ENCODE assay signal across 17 mouse cellular contexts in the genomic region with DNA sequence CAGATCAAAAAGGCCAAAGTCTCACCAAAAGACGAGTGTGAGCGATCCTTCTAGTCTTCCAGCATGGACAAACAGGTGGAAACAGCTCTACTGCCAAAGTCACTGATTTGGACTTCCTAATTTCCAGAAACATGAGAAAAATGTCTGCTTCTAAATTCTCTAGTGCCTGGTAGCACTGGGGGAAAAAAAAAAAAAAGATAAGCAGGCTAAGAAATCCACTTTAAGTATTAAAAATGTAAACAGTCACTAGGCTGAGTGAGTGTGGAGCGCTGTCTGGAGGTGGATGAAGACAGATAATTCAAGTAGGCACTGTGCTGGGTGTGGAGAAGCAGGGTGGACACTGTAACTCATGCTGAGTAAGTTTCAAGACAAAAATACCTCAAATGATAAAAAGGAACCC.
A peak's percentile ranks its signal among the peaks of the same experiment; 100 is the strongest.
DNase-seq lines count a peak whose midpoint lies in the region; ATAC-seq lines count a peak whose summit lies in the region.
"Had no signal": no experiment of that assay in that cellular context is flagged by ENCODE, and none has a peak within 500 bp of the region (broad histone marks: within the 10 kb centered on the region; RNA-seq: fewer than 3 reads in every experiment).

No protein-coding gene starts in this region.

- H3K9ac ChIP-seq in hindbrain, embryonic 13.5 days: no peak overlapping the region
- no peak overlapping the region for H3K9ac ChIP-seq in hindbrain, embryonic 14.5 days
- 0 out of 2 replicates have a peak overlapping the region, but pooled peaks have one; percentile 4 for H3K9ac ChIP-seq in neural tube, embryonic 13.5 days
- H3K9ac ChIP-seq: heart, embryonic 12.5 days; intestine, embryonic 15.5 days had no signal

- peaks cover 66% of the 10 kb centered on the region for H3K4me1 ChIP-seq in hindbrain, embryonic 13.5 days (replicated peaks)
- peaks cover 50% of the 10 kb centered on the region for H3K4me1 ChIP-seq in hindbrain, embryonic 14.5 days (replicated peaks; ENCODE audit: control insufficient read depth, insufficient read depth, low read length)
- H3K4me1 ChIP-seq in neural tube, embryonic 13.5 days (replicated peaks): peaks cover 70% of the 10 kb centered on the region

- H3K9me3 ChIP-seq in hindbrain, embryonic 13.5 days: no peaks in the 10 kb centered on the region
- no peaks in the 10 kb centered on the region for H3K9me3 ChIP-seq in hindbrain, embryonic 14.5 days (ENCODE audit: control insufficient read depth, low read length)
- no peaks in the 10 kb centered on the region for H3K9me3 ChIP-seq in neural tube, embryonic 13.5 days
- H3K9me3 ChIP-seq: embryonic facial prominence, embryonic 10.5 days; forebrain, embryonic 10.5 days; G1E; heart, embryonic 12.5 days; hindbrain, embryonic 10.5 days; intestine, embryonic 15.5 days had no signal

- ATAC-seq in hindbrain, embryonic 13.5 days (ENCODE audit: low FRiP score): no peak
- ATAC-seq in hindbrain, embryonic 14.5 days (ENCODE audit: low FRiP score): no peak
- ATAC-seq in neural tube, embryonic 13.5 days (ENCODE audit: low read depth): no peak
- ATAC-seq in megakaryocyte-erythroid progenitor cell, adult 5-6 weeks (replicated peaks; ENCODE audit: low FRiP score, low TSS enrichment, poor library complexity, severe bottlenecking): peak; percentile 50; the same call in 1 of the 2 replicates
- ATAC-seq: forebrain, embryonic 14.5 days; intestine, embryonic 15.5 days had no signal

- DNase-seq in hindbrain, embryonic 14.5 days (ENCODE audit: low spot score): no peak
- no peak for DNase-seq in neural tube, embryonic 10.5 days (ENCODE audit: extremely low spot score, low spot score)
- DNase-seq in urinary bladder, postnatal 25 days (ENCODE audit: low spot score): no peak
- DNase-seq: adrenal gland, postnatal 14 days; cerebellum, postnatal 10 days; gastrocnemius, postnatal 25 days had no signal

- H3K27me3 ChIP-seq in hindbrain, embryonic 13.5 days: no peaks in the 10 kb centered on the region
- H3K27me3 ChIP-seq in hindbrain, embryonic 14.5 days (ENCODE audit: control insufficient read depth, insufficient read depth, low read length): no peaks in the 10 kb centered on the region
- H3K27me3 ChIP-seq in neural tube, embryonic 13.5 days: no peaks in the 10 kb centered on the region
- H3K27me3 ChIP-seq: heart, embryonic 12.5 days; intestine, embryonic 15.5 days had no signal

- no peak overlapping the region for H3K4me3 ChIP-seq in hindbrain, embryonic 13.5 days
- no peak overlapping the region for H3K4me3 ChIP-seq in hindbrain, embryonic 14.5 days (replicated peaks; ENCODE audit: low read length)
- H3K4me3 ChIP-seq in neural tube, embryonic 13.5 days: no peak overlapping the region
- H3K4me3 ChIP-seq: embryonic facial prominence, embryonic 10.5 days; erythroblast, embryonic 14.5 days; forebrain, embryonic 10.5 days; heart, embryonic 12.5 days; hindbrain, embryonic 10.5 days; intestine, embryonic 15.5 days had no signal

- no peak overlapping the region for H3K4me2 ChIP-seq in hindbrain, embryonic 13.5 days
- no peak overlapping the region for H3K4me2 ChIP-seq in hindbrain, embryonic 14.5 days (replicated peaks)
- H3K4me2 ChIP-seq in neural tube, embryonic 13.5 days: no peak overlapping the region
- H3K4me2 ChIP-seq: heart, embryonic 12.5 days; intestine, embryonic 15.5 days had no signal

- 91% methylated on average over 3 of the region's 3 CpGs for WGBS in hindbrain, embryonic 13.5 days
- 89% methylated on average over 3 of the region's 3 CpGs for WGBS in hindbrain, embryonic 14.5 days
- 90% methylated on average over 3 of the region's 3 CpGs for WGBS in neural tube, embryonic 13.5 days

- H3K36me3 ChIP-seq in hindbrain, embryonic 13.5 days: no peaks in the 10 kb centered on the region
- H3K36me3 ChIP-seq in hindbrain, embryonic 14.5 days (replicated peaks; ENCODE audit: control insufficient read depth, insufficient read depth): no peaks in the 10 kb centered on the region
- H3K36me3 ChIP-seq in neural tube, embryonic 13.5 days: no peaks in the 10 kb centered on the region
- H3K36me3 ChIP-seq: heart, embryonic 12.5 days; intestine, embryonic 15.5 days had no signal

- H3K27ac ChIP-seq in hindbrain, embryonic 13.5 days: peak overlapping the region; percentile 78; the same call in 1 of the 2 replicates
- no peak overlapping the region for H3K27ac ChIP-seq in hindbrain, embryonic 14.5 days
- H3K27ac ChIP-seq in neural tube, embryonic 13.5 days (replicated peaks): no peak overlapping the region
- H3K27ac ChIP-seq: embryonic facial prominence, embryonic 10.5 days; forebrain, embryonic 10.5 days; hindbrain, embryonic 10.5 days; intestine, embryonic 15.5 days had no signal
